15 mouse cellular contexts compared by ENCODE assay signal in genomic region chr14:92303940-92304339, GRCm38 (mm10).
"Had no signal": no experiment of that assay in that cellular context is flagged by ENCODE, and none has a peak within 500 bp of the region (broad histone marks: within the 10 kb centered on the region; RNA-seq: fewer than 3 reads in every experiment).

No protein-coding gene starts in this region.

- H3K4me3 ChIP-seq: neural tube, embryonic 13.5 days; neural tube, embryonic 15.5 days; stomach, embryonic 15.5 days had no signal

- H3K36me3 ChIP-seq: neural tube, embryonic 13.5 days; neural tube, embryonic 15.5 days; stomach, embryonic 15.5 days had no signal

- H3K4me2 ChIP-seq: neural tube, embryonic 13.5 days; neural tube, embryonic 15.5 days; stomach, embryonic 15.5 days had no signal

- H3K4me1 ChIP-seq: neural tube, embryonic 13.5 days; neural tube, embryonic 15.5 days; stomach, embryonic 15.5 days had no signal

- H3K9me3 ChIP-seq: neural tube, embryonic 13.5 days; neural tube, embryonic 15.5 days; stomach, embryonic 15.5 days had no signal

- H3K27ac ChIP-seq: neural tube, embryonic 13.5 days; neural tube, embryonic 15.5 days; stomach, embryonic 15.5 days; stomach, postnatal 0 days had no signal

- H3K27me3 ChIP-seq: neural tube, embryonic 13.5 days; neural tube, embryonic 15.5 days; stomach, embryonic 15.5 days had no signal

- H3K9ac ChIP-seq: neural tube, embryonic 13.5 days; neural tube, embryonic 15.5 days; stomach, embryonic 15.5 days had no signal

- DNase-seq: right cerebral cortex, adult 18-20 months; right cerebral cortex, postnatal 14 days; right cerebral cortex, postnatal 25 days; right cerebral cortex, postnatal 4 days; spleen, adult 18-20 months; thymus, adult 18-20 months; thymus, adult 2 months; thymus, postnatal 14 days; thymus, postnatal 25 days; thymus, postnatal 36 days; thymus, postnatal 4 days had no signal
